In the genomic region with DNA sequence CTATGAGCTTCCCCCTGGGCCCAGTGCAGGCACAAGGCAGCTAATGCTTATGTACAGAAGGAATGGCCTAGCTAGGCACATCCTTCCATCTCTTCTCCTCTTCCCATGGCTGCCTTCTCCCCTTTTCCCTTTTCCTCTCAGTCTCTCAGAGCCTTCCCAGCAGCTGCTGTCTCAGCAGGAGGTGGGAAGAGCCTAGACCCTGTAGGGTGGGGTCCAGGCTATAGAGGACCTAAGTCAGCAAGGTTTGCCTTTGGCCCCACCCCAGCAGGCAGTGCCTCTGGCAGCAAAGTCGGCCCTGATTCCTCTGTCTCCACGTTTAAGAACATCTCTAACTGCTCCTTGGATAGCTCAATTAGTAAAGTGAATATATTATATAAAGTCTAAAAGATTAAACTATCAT, we compare ENCODE assay signal across 20 mouse cellular contexts.
DNase-seq lines count a peak whose midpoint lies in the region; ATAC-seq and TF ChIP-seq lines count a peak whose summit lies in the region.
"Had no signal": no experiment of that assay in that cellular context is flagged by ENCODE, and none has a peak within 500 bp of the region (broad histone marks: within the 10 kb centered on the region; RNA-seq: fewer than 3 reads in every experiment).

No protein-coding gene starts in this region.

- no peak for TF ChIP-seq CTCF in ES-Bruce4 (IDR thresholded peaks at IDR 0.05; ENCODE audit: low read depth, low read length)

- peak; percentile 69; the same call in 1 of the 2 replicates for TF ChIP-seq EP300 in ES-Bruce4 (IDR thresholded peaks at IDR 0.05; ENCODE audit: insufficient read depth, low read depth, low read length)

- 20% methylated on average over 2 of the region's 2 CpGs for WGBS in midbrain, embryonic 14.5 days
- 30% methylated on average over 2 of the region's 2 CpGs for WGBS in midbrain, embryonic 11.5 days
- WGBS in neural tube, embryonic 15.5 days: 22% methylated on average over 2 of the region's 2 CpGs

- H3K9ac ChIP-seq in midbrain, embryonic 14.5 days (replicated peaks; ENCODE audit: low read length): no peak overlapping the region
- no peak overlapping the region for H3K9ac ChIP-seq in midbrain, embryonic 11.5 days (ENCODE audit: low read length)
- H3K9ac ChIP-seq in ES-Bruce4 (ENCODE audit: low read depth, poor library complexity, severe bottlenecking): no peak overlapping the region
- no peak overlapping the region for H3K9ac ChIP-seq in neural tube, embryonic 15.5 days (replicated peaks)
- H3K9ac ChIP-seq: embryonic facial prominence, embryonic 15.5 days; forebrain, embryonic 15.5 days; hindbrain, embryonic 15.5 days had no signal

- DNase-seq in midbrain, embryonic 14.5 days: no peak
- no peak for DNase-seq in midbrain, embryonic 11.5 days (ENCODE audit: low spot score, missing footprints)
- DNase-seq in R1 (ENCODE audit: low read depth, low spot score): peak; percentile 52
- no peak for DNase-seq in liver
- no peak for DNase-seq in kidney, postnatal 36 days
- DNase-seq: adrenal gland, adult 8-10 months; cerebellum, adult 11 months; cerebellum, adult 8-10 months; cerebellum, postnatal 14 days; embryo, embryonic 11 days; gastrocnemius, postnatal 36 days; heart, adult 11 months; heart, postnatal 10 days had no signal

- peaks cover 40% of the 10 kb centered on the region for H3K27me3 ChIP-seq in midbrain, embryonic 14.5 days (ENCODE audit: control insufficient read depth, insufficient read depth, low read length)
- H3K27me3 ChIP-seq in midbrain, embryonic 11.5 days (ENCODE audit: control insufficient read depth, insufficient read depth, low read length): peaks cover 15% of the 10 kb centered on the region
- H3K27me3 ChIP-seq in ES-Bruce4 (ENCODE audit: control insufficient read depth, insufficient read depth, low read length, poor library complexity, severe bottlenecking): no peaks in the 10 kb centered on the region
- peaks cover 67% of the 10 kb centered on the region for H3K27me3 ChIP-seq in neural tube, embryonic 15.5 days (replicated peaks)
- H3K27me3 ChIP-seq: embryonic facial prominence, embryonic 15.5 days; forebrain, embryonic 15.5 days; Patski had no signal

- H3K4me1 ChIP-seq in midbrain, embryonic 14.5 days (ENCODE audit: control insufficient read depth, insufficient read depth, low read length): peaks cover 10% of the 10 kb centered on the region; the same call in 1 of the 2 replicates
- H3K4me1 ChIP-seq in midbrain, embryonic 11.5 days (ENCODE audit: control insufficient read depth, insufficient read depth, low read length): peaks cover 9% of the 10 kb centered on the region; the same call in 1 of the 2 replicates
- peaks cover 2% of the 10 kb centered on the region for H3K4me1 ChIP-seq in ES-Bruce4 (ENCODE audit: control insufficient read depth, insufficient read depth, low read length)
- H3K4me1 ChIP-seq in neural tube, embryonic 15.5 days: peaks cover 20% of the 10 kb centered on the region
- H3K4me1 ChIP-seq: forebrain, embryonic 15.5 days had no signal

- H3K36me3 ChIP-seq in midbrain, embryonic 14.5 days (ENCODE audit: control insufficient read depth, insufficient read depth, low read length): no peaks in the 10 kb centered on the region
- no peaks in the 10 kb centered on the region for H3K36me3 ChIP-seq in midbrain, embryonic 11.5 days (ENCODE audit: control insufficient read depth, insufficient read depth, low read length)
- no peaks in the 10 kb centered on the region for H3K36me3 ChIP-seq in ES-Bruce4 (ENCODE audit: control insufficient read depth, insufficient read depth, low read length, poor library complexity, severe bottlenecking)
- H3K36me3 ChIP-seq in neural tube, embryonic 15.5 days: no peaks in the 10 kb centered on the region
- H3K36me3 ChIP-seq: embryonic facial prominence, embryonic 15.5 days; forebrain, embryonic 15.5 days; hindbrain, embryonic 15.5 days had no signal

- TF ChIP-seq POLR2A in ES-Bruce4 (IDR thresholded peaks at IDR 0.05; ENCODE audit: insufficient read depth, low read length): no peak

- H3K4me3 ChIP-seq in midbrain, embryonic 14.5 days (replicated peaks; ENCODE audit: low read depth, low read length): no peak overlapping the region
- no peak overlapping the region for H3K4me3 ChIP-seq in midbrain, embryonic 11.5 days (ENCODE audit: low read depth, low read length)
- H3K4me3 ChIP-seq in ES-Bruce4 (ENCODE audit: low read depth, low read length): no peak overlapping the region
- no peak overlapping the region for H3K4me3 ChIP-seq in neural tube, embryonic 15.5 days (replicated peaks)
- H3K4me3 ChIP-seq: embryonic facial prominence, embryonic 15.5 days; erythroblast, embryonic 14.5 days; forebrain, embryonic 15.5 days; hindbrain, embryonic 15.5 days had no signal

- H3K9me3 ChIP-seq in midbrain, embryonic 14.5 days (ENCODE audit: control insufficient read depth, low read length): no peaks in the 10 kb centered on the region
- no peaks in the 10 kb centered on the region for H3K9me3 ChIP-seq in midbrain, embryonic 11.5 days (ENCODE audit: control insufficient read depth, low read length)
- H3K9me3 ChIP-seq in ES-Bruce4 (replicated peaks; ENCODE audit: control insufficient read depth, insufficient read depth, low read length, poor library complexity, severe bottlenecking): no peaks in the 10 kb centered on the region
- no peaks in the 10 kb centered on the region for H3K9me3 ChIP-seq in neural tube, embryonic 15.5 days (replicated peaks)
- H3K9me3 ChIP-seq: embryonic facial prominence, embryonic 15.5 days; forebrain, embryonic 15.5 days; hindbrain, embryonic 15.5 days had no signal

- ATAC-seq in midbrain, embryonic 14.5 days (ENCODE audit: low FRiP score, low TSS enrichment): no peak
- ATAC-seq in midbrain, embryonic 11.5 days (ENCODE audit: low FRiP score): no peak
- no peak for ATAC-seq in neural tube, embryonic 15.5 days (ENCODE audit: low FRiP score)
- ATAC-seq: forebrain, embryonic 15.5 days; Patski had no signal

- H3K27ac ChIP-seq in midbrain, embryonic 14.5 days (replicated peaks; ENCODE audit: low read depth, low read length): 0 out of 2 replicates have a peak overlapping the region, but pooled peaks have one; percentile 13
- no peak overlapping the region for H3K27ac ChIP-seq in midbrain, embryonic 11.5 days (ENCODE audit: low read depth, low read length)
- no peak overlapping the region for H3K27ac ChIP-seq in ES-Bruce4 (ENCODE audit: insufficient read depth, low read length)
- 0 out of 2 replicates have a peak overlapping the region, but pooled peaks have one; percentile 28 for H3K27ac ChIP-seq in neural tube, embryonic 15.5 days (replicated peaks)
- H3K27ac ChIP-seq: embryonic facial prominence, embryonic 15.5 days; forebrain, embryonic 15.5 days; hindbrain, embryonic 15.5 days had no signal

- no peak overlapping the region for H3K4me2 ChIP-seq in midbrain, embryonic 14.5 days (ENCODE audit: low read length)
- no peak overlapping the region for H3K4me2 ChIP-seq in midbrain, embryonic 11.5 days
- H3K4me2 ChIP-seq in neural tube, embryonic 15.5 days: no peak overlapping the region
- H3K4me2 ChIP-seq: embryonic facial prominence, embryonic 15.5 days; forebrain, embryonic 15.5 days; hindbrain, embryonic 15.5 days had no signal

Comparison
In these comparisons a context has a peak if more than half of its experiments do, and no peak if none do; other contexts are left out.
1. H3K27ac ChIP-seq: peak in midbrain, embryonic 14.5 days (single experiment) and neural tube, embryonic 15.5 days (single experiment); none in midbrain, embryonic 11.5 days (single experiment) and ES-Bruce4 (single experiment).